Mouse (Mus musculus): ENCODE data around the gene Dnaaf1. TPM values are rescaled to one million over a fixed set of nuclear protein-coding genes. Genes with fewer than 3 reads are reported as not detected.

Dnaaf1 gene
- polyA plus RNA-seq (2015; fragmentation: Nextera tagmentation; extraction: Ambion mirVana): 2.9 and 6.8 TPM in 2 replicates

GRCm38 (mm10) chr8:119574437-119575365 is at the start of gene Dnaaf1, which contains the start of gene Hsdl1:
Gene Dnaaf1, plus strand, starts transcription at chr8:119575235.
Gene Hsdl1, minus strand, starts transcription at chr8:119575183.
- 0 out of 2 replicates have a peak within 1 kb of the TSS, but pooled peaks have one; percentile 24 for H3K27ac ChIP-seq (replicated peaks)
- peak within 1 kb of the TSS; percentile 69 for H3K4me3 ChIP-seq (replicated peaks)
- H3K4me1 ChIP-seq: peaks cover 17% of the 10 kb centered on the region
- peak; percentile 78 for ATAC-seq (ENCODE audit: insufficient number of reproducible peaks, low FRiP score, low TSS enrichment, low read depth)
- no peaks in the 10 kb centered on the region for H3K9me3 ChIP-seq (replicated peaks)
- under 1% methylated on average over 97 of the region's 97 CpGs for WGBS
- H3K9ac ChIP-seq: peak within 1 kb of the TSS; percentile 35
- H3K36me3 ChIP-seq: no peaks in the 10 kb centered on the region
- peaks cover 24% of the 10 kb centered on the region for H3K27me3 ChIP-seq
- H3K4me2 ChIP-seq (replicated peaks): peak within 1 kb of the TSS; percentile 91

DNA sequence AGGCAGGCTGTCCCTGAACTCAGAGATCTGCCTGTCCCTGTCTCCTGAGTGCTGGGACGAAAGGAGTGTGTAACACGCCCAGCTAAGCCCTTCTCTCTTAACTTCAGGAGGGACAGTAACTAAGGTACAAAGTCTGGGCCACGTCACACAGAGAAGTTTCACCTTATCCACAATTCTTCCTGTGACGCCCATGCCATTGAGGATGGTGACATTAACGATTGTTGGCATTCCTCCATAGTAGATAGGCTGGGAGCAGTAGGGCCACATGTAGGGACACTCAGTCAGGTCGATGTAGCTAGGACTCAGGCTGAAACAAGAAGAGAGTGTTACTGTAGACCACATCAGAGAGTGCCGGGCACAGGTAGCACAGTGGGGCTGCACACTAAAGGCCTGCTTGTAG is 46.3 kb upstream of the Dnaaf1 start:
- 92% methylated on average over 7 of the region's 7 CpGs for WGBS
- H3K27ac ChIP-seq (replicated peaks): no peak overlapping the region
- no peak overlapping the region for H3K4me2 ChIP-seq (replicated peaks)
- no peaks in the 10 kb centered on the region for H3K9me3 ChIP-seq (replicated peaks)
- H3K27me3 ChIP-seq: no peaks in the 10 kb centered on the region
- ATAC-seq (ENCODE audit: insufficient number of reproducible peaks, low FRiP score, low TSS enrichment, low read depth): no peak
- H3K4me1 ChIP-seq: no peaks in the 10 kb centered on the region
- peaks cover 91% of the 10 kb centered on the region for H3K36me3 ChIP-seq
- no peak overlapping the region for H3K9ac ChIP-seq
- no peak overlapping the region for H3K4me3 ChIP-seq (replicated peaks)

- no peak overlapping the region for H3K27ac ChIP-seq (replicated peaks)
- no peaks in the 10 kb centered on the region for H3K4me1 ChIP-seq
- no peaks in the 10 kb centered on the region for H3K27me3 ChIP-seq
- no peak for ATAC-seq (ENCODE audit: insufficient number of reproducible peaks, low FRiP score, low TSS enrichment, low read depth)
- H3K4me3 ChIP-seq (replicated peaks): no peak overlapping the region
- no peak overlapping the region for H3K9ac ChIP-seq
- H3K4me2 ChIP-seq (replicated peaks): no peak overlapping the region
- WGBS: 88% methylated on average over 6 of the region's 6 CpGs
- peaks cover 92% of the 10 kb centered on the region for H3K36me3 ChIP-seq
- no peaks in the 10 kb centered on the region for H3K9me3 ChIP-seq (replicated peaks)
These were observed 44.1 kb upstream of the Dnaaf1 start for GRCm38 (mm10) chr8:119530937-119531336.

DNA sequence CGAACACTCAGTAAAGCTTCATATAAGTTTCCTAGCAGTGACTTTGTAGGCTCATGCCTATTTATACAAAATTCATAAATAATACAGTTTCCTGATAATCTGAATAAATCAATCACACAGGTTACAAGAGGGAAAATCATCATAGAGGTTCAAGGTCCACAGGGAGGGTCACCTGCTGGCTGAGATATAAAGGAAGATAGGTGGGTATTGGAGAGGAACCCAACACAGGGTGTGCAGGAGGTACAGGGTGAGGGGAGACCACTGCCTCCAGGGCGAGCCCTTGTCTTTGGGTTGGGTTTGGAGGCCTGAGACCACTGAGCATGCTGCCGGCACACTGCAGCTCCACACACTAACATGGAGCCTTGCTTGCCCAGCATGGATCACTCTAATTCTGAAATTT is 43.6 kb upstream of the Dnaaf1 start:
- peaks cover 97% of the 10 kb centered on the region for H3K36me3 ChIP-seq
- no peaks in the 10 kb centered on the region for H3K27me3 ChIP-seq
- no peak overlapping the region for H3K9ac ChIP-seq
- H3K4me1 ChIP-seq: no peaks in the 10 kb centered on the region
- H3K27ac ChIP-seq (replicated peaks): no peak overlapping the region
- no peaks in the 10 kb centered on the region for H3K9me3 ChIP-seq (replicated peaks)
- H3K4me2 ChIP-seq (replicated peaks): no peak overlapping the region
- ATAC-seq (ENCODE audit: insufficient number of reproducible peaks, low FRiP score, low TSS enrichment, low read depth): no peak
- H3K4me3 ChIP-seq (replicated peaks): no peak overlapping the region
- 89% methylated on average over 3 of the region's 3 CpGs for WGBS

- 85% methylated on average over 9 of the region's 9 CpGs for WGBS
- Histone ChIP-seq H3K9ac (no peak overlapping the region), H3K4me2 (replicated peaks) (no peak overlapping the region), H3K27ac (replicated peaks) (no peak overlapping the region), H3K36me3 (peaks cover 97% of the 10 kb centered on the region), H3K9me3 (replicated peaks) (no peaks in the 10 kb centered on the region), H3K4me3 (replicated peaks) (no peak overlapping the region), H3K4me1 (no peaks in the 10 kb centered on the region), H3K27me3 (no peaks in the 10 kb centered on the region)
- no peak for ATAC-seq (ENCODE audit: insufficient number of reproducible peaks, low FRiP score, low TSS enrichment, low read depth)
These were observed 43.1 kb upstream of the Dnaaf1 start for GRCm38 (mm10) chr8:119531973-119532372.

- Histone ChIP-seq H3K9me3 (replicated peaks) (no peaks in the 10 kb centered on the region), H3K4me1 (peaks cover 12% of the 10 kb centered on the region; the same call in 1 of the 2 replicates), H3K27me3 (no peaks in the 10 kb centered on the region), H3K9ac (no peak overlapping the region), H3K36me3 (peaks cover 75% of the 10 kb centered on the region), H3K27ac (replicated peaks) (no peak overlapping the region), H3K4me3 (replicated peaks) (no peak overlapping the region), H3K4me2 (replicated peaks) (no peak overlapping the region)
- ATAC-seq (ENCODE audit: insufficient number of reproducible peaks, low FRiP score, low TSS enrichment, low read depth): no peak
- 85% methylated on average over 3 of the region's 3 CpGs for WGBS
These were observed 30.4 kb upstream of the Dnaaf1 start for GRCm38 (mm10) chr8:119544606-119545005.

GRCm38 (mm10) chr8:119545180-119545579 is 29.9 kb upstream of the Dnaaf1 start:
- peaks cover 69% of the 10 kb centered on the region for H3K36me3 ChIP-seq
- H3K27me3 ChIP-seq: no peaks in the 10 kb centered on the region
- H3K4me2 ChIP-seq (replicated peaks): no peak overlapping the region
- no peak overlapping the region for H3K27ac ChIP-seq (replicated peaks)
- WGBS: 71% methylated on average over 6 of the region's 6 CpGs
- H3K9ac ChIP-seq: no peak overlapping the region
- peaks cover 13% of the 10 kb centered on the region; the same call in 1 of the 2 replicates for H3K4me1 ChIP-seq
- ATAC-seq (ENCODE audit: insufficient number of reproducible peaks, low FRiP score, low TSS enrichment, low read depth): peak; percentile 39; the same call in 1 of the 2 replicates
- no peaks in the 10 kb centered on the region for H3K9me3 ChIP-seq (replicated peaks)
- no peak overlapping the region for H3K4me3 ChIP-seq (replicated peaks)

- H3K27ac ChIP-seq (replicated peaks): no peak overlapping the region
- H3K4me3 ChIP-seq (replicated peaks): no peak overlapping the region
- H3K9ac ChIP-seq: no peak overlapping the region
- H3K4me2 ChIP-seq (replicated peaks): no peak overlapping the region
- no peaks in the 10 kb centered on the region for H3K9me3 ChIP-seq (replicated peaks)
- H3K36me3 ChIP-seq: peaks cover 63% of the 10 kb centered on the region
- no peak for ATAC-seq (ENCODE audit: insufficient number of reproducible peaks, low FRiP score, low TSS enrichment, low read depth)
- WGBS: 69% methylated on average over 6 of the region's 6 CpGs
- H3K27me3 ChIP-seq: no peaks in the 10 kb centered on the region
- H3K4me1 ChIP-seq: peaks cover 19% of the 10 kb centered on the region; the same call in 1 of the 2 replicates
These were observed 29.2 kb upstream of the Dnaaf1 start for GRCm38 (mm10) chr8:119545791-119546190.

DNA sequence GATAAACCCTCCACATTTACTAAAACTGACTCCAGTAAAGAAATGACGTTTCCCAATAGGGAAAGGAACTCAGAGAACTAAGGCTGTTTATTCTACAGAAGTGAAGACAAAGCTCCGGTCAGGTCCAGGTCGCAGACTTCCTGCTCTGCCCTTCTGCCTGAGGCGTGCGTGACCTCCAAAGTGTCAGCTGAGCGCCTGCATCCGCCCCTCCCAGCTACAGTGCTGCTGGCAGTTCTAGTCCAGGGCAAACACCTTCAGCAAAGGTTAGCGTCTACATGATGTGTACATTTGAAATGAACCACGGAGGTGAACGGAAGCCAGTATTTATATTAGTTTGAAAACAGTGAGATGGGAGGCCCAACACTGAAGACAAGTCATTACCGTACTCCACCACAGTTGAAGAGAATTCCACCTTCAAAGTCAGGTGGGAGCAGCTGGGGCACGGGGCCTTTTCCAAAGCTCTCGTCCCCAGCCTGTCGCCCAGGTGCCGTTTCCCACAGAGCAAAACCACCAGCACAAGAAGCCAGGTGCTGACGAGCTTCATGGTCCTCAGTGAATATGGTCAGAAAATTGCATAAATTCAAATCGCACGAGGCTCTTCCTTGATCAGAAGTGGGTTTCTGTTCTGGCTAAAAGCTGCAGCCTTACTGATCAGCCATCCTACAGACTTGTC is 27.9 kb upstream of the Dnaaf1 start:
- ATAC-seq (ENCODE audit: insufficient number of reproducible peaks, low FRiP score, low TSS enrichment, low read depth): no peak
- 76% methylated on average over 18 of the region's 18 CpGs for WGBS
- H3K4me1 ChIP-seq: peaks cover 22% of the 10 kb centered on the region
- no peaks in the 10 kb centered on the region for H3K9me3 ChIP-seq (replicated peaks)
- no peak overlapping the region for H3K4me3 ChIP-seq (replicated peaks)
- H3K36me3 ChIP-seq: peaks cover 51% of the 10 kb centered on the region
- H3K27ac ChIP-seq (replicated peaks): no peak overlapping the region
- no peaks in the 10 kb centered on the region for H3K27me3 ChIP-seq
- H3K4me2 ChIP-seq (replicated peaks): no peak overlapping the region
- no peak overlapping the region for H3K9ac ChIP-seq

DNA sequence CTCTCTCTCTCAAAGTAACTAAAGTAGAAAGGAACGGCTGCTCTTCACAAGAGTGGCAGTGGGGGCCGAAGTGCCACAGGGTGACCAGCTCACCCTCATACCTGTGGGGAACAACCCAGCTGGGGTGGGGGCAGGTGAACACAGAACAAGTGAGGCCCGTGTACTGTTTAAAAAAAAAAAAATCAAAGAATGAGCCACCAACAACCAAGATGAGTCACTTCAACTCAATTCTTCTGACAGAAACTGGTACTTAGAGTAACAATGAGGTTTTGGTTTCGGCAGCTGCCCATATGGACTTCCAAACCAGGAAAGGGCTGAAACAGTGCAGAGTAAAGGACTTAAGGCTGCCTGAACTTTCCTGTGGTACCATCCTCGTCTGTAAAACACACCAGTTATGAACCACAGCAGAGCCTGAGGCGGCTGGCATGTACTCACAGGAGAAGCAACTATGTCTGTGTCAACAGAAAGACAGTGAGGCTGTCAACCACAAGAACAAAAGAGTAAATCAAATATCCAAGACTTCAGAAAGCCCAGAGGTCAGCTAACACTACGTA is 26.4 kb upstream of the Dnaaf1 start:
- Histone ChIP-seq H3K4me3 (replicated peaks) (no peak overlapping the region), H3K27me3 (no peaks in the 10 kb centered on the region), H3K9ac (no peak overlapping the region), H3K4me2 (replicated peaks) (no peak overlapping the region), H3K27ac (replicated peaks) (no peak overlapping the region; the same call in 1 of the 2 replicates), H3K36me3 (peaks cover 36% of the 10 kb centered on the region), H3K4me1 (peaks cover 31% of the 10 kb centered on the region), H3K9me3 (replicated peaks) (no peaks in the 10 kb centered on the region)
- ATAC-seq (ENCODE audit: insufficient number of reproducible peaks, low FRiP score, low TSS enrichment, low read depth): no peak
- 59% methylated on average over 7 of the region's 7 CpGs for WGBS

GRCm38 (mm10) chr8:119552967-119553366 is 22.1 kb upstream of the Dnaaf1 start:
- Histone ChIP-seq H3K9ac (no peak overlapping the region), H3K4me1 (peaks cover 60% of the 10 kb centered on the region)

More at GRCm38 (mm10) chr8:119552967-119553366, 22.1 kb upstream of the Dnaaf1 start:
- no peak for ATAC-seq (ENCODE audit: insufficient number of reproducible peaks, low FRiP score, low TSS enrichment, low read depth)
- Histone ChIP-seq H3K27me3 (no peaks in the 10 kb centered on the region), H3K27ac (replicated peaks) (no peak overlapping the region), H3K4me3 (replicated peaks) (no peak overlapping the region), H3K36me3 (peaks cover 1% of the 10 kb centered on the region; the same call in 1 of the 2 replicates), H3K9me3 (replicated peaks) (no peaks in the 10 kb centered on the region), H3K4me2 (replicated peaks) (no peak overlapping the region)
- WGBS: 74% methylated on average over 2 of the region's 2 CpGs
